Mouse (Mus musculus): ENCODE results near the gene Evc2.

The Evc2 gene

GRCm38 (mm10) chr5:37472025-37472608, 133.8 kb downstream of the Evc2 start:
- in situ Hi-C loops (cut with MboI, MseI), result no loop called here
